Mouse (Mus musculus): ENCODE measurements around the gene 1700069L16Rik.
A peak's percentile ranks its signal among the peaks of the same experiment; 100 is the strongest.

The 1700069L16Rik gene

DNA sequence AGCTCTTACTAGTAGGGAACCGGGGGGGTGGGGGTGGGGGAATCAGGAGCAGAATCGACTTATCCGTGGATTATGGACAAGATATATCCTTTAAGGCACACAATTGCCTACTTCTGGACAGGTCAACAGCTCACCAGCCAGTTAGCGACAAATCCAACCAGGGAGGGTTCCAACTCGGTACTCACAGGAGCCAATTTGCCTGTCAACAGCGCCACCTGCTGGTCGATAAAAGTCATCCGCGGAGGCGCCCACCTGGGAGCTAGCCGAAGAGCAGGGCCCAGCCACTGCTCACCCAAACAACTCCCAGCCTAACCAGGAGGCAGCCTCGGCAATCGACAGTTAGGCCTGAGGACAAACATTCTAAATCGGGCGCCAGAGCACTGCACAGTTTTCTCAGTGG lies at the start of gene 1700069L16Rik:
Gene 1700069L16Rik, minus strand, starts transcription at position 327 of the 400 bp plus-strand sequence.
- DNase-seq (ENCODE audit: low read depth, low spot score), result peak; percentile 80

DNA sequence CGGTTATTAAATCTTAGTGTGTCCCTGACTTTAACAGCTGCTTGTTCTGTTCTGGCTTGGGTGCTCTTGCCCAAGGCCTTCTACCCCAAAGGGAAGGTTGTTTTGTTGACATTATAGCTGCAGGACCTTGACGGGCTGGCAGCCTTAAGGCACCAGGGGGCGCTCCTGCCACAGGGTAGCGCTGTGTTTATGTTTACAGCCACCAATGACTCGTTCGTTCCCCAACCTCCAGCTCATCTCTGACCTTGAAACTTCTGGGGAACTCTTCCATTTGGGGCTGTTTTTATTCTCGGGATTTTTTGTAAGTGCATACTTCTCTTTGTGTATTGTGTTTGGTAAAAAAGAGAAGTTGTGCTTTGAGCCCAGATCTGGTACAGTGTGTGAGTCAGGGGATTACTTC lies 49.1 kb upstream of the 1700069L16Rik start:
- peak; percentile 48 for DNase-seq (ENCODE audit: low read depth, low spot score)

DNA sequence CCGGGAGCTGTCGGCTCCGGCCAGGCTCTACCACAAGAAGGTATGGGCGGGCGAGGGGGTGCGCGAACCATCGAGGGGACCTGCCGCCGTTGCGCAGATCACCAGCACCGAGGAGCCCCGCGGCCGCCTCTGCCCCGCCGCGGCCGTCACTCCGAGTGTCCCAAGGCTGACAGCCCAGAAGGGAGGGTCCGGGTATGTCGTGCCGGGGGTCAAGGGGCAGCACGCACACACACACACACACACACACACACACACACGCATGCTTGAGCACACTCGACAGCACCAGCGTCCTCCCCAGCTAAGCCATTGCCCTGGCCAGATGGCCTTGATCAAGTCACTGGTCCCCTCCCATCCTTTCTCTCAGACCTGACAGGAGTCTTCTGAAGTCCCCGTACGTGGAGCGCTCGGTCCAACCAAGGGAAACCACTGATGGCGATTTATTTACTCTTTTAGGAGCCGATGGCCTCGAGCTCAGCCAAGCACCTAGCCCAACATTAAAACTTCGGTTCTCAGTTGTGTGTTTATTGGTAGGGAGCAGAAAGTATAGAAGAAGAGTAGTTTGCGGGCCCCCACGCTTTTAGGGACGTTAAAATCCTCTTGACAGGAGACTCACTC lies 48.4 kb upstream of the 1700069L16Rik start:
- DNase-seq (ENCODE audit: low read depth, low spot score), result peak; percentile 8

DNA sequence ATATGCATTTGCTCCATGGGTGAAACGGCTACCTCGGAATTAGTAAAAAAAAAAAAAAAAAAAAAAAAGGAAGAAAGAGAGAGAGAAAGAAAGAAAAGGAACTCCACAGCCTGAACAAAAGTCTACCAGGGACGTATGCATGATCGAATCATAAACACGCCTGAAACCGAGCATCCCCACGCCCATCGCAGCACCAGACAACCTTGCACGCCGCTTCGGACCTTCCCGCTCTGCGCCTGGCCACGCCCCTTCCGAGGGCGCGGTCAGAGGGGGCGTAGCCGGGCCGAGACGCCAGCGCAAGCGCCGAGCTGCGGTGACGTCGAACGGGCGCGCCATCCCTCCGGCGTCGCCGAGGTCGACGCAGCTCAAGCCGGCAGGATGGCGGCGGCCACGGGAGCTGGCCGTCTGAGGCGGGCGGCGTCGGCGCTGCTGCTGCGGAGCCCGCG lies 47.9 kb upstream of the 1700069L16Rik start, which contains the start of the genes Sart3 and Iscu:
Gene Sart3, minus strand, starts transcription at position 61 of the 446 bp plus-strand sequence.
Gene Iscu, plus strand, starts transcription at position 299 of the 446 bp plus-strand sequence.
- peak; percentile 92 for DNase-seq (ENCODE audit: low read depth, low spot score)

DNA sequence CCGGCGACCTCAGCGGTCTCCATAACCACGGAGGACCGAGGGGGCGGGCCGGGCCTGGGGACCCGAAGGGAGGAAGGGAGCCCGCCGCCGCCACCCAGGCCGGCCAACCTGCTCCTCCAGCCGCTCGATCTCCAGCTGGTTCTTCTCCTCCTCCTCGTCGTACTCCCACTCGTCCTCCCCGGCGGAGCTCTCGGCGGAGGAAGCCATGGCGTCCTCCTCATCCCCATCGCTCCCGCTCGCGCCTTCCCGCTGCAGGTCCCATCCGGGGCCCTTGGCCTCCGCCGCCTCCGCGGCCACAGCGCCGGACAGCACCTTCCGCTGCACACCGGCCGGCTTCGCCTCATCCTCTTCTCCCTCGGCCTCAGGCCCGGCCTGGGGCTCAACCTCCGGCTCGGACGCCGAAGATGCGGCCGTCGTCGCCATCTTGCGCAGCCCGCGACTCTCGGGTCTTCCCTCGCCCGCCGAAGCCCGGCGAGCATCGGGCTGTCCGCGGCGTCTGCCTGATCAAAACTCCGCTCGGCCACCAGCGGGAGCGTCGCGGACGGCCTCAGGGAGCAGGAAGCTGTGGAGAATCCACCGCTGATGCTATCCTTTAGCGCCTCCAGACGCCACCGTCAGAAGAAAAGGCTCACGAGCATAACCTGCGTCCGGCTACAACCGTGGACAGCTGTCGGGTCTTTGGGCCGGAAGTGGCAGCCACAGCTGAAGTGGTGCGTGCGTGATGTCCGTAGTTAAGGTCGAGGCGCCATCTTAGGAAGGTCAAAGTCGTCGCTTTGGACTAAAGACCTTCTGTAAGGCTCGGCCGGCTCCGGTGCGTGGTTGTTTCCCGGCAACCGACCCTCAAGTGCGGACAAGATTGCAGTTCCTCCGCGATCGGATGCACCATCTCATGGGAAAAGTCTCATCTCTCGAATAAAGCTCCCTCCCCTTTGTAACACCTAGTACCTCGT lies 46.9 kb upstream of the 1700069L16Rik start:
- peak; percentile 86 for DNase-seq (ENCODE audit: low read depth, low spot score)

DNA sequence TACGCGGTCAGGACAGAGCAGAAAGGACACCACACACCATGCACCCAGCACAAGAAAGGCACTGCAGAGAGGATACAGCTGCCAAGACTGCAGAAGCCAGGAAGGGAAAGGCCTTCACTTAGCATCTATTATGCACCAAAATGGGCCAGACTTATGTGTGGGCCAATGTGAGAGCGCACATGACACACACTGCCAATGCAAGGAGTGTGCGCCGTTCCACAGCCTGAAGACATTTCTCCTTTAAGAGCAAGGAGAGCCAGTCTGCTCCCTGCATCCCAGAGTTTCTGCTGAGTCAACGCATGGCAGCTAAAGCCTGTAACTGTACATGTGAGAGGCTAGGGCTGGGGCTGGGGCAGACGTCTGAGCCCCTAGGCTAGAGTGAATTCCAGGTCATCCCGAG lies 44.2 kb upstream of the 1700069L16Rik start:
- no peak for DNase-seq (ENCODE audit: low read depth, low spot score)

DNA sequence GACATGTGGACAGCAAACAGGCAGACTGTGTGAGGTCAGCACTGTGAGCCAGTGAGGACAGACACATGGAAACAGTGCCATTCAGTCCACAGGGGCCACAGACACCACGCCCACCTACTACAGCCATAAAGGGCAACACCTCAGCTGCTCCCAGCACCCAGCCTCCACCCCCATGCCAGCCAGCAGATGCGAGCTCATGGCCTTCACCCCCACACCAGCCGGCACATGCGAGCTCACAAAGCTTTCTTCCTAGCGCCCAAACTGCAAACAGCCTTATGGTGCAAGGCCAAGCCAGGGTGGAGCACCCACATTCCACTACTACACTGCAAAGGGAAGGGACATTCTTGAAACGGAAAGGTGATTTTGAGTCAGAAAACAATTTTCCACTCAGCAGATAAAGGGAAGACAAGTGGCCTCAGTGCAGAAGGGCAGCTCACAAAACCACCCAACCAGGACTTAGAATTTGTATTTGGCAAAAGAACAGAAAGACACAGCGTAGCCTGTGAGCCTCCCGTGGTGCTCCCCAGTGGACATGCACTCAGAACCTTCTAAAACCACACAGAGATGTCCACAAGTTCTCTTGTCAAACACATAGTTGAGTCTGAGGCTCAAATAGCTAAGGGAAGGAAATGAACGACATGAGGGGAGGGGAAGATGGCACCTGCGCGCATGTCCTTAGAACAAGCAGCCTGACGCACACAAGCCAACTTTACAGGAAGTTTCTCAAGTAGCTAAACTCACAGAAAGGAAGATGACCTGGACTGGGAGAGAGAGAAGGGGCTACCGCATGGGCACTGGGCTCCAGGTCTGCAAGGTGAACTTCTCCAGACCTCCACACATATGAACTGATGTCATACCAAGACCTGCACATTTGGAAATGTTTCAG lies 41.3 kb upstream of the 1700069L16Rik start:
- no peak for DNase-seq (ENCODE audit: low read depth, low spot score)

DNA sequence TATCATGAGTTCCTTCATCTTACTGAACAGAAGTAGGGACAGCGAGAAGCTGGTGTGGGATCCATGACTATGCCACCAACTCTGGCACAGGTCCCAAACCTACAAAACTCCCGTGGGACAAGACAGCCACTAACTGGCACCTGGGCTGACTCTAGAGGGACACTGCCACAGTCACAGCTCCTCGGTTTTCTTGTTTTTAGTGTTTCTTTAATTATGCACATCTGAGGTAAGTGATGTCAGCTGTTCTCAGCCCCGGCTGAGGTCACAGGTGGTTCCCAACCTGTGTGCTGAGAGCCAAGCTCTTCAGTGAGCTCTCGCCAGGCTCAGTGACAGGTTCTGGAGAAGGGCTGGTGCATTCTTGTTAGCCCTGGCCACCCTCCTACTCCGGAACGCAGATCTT lies 39.9 kb upstream of the 1700069L16Rik start:
- DNase-seq (ENCODE audit: low read depth, low spot score), result no peak

DNA sequence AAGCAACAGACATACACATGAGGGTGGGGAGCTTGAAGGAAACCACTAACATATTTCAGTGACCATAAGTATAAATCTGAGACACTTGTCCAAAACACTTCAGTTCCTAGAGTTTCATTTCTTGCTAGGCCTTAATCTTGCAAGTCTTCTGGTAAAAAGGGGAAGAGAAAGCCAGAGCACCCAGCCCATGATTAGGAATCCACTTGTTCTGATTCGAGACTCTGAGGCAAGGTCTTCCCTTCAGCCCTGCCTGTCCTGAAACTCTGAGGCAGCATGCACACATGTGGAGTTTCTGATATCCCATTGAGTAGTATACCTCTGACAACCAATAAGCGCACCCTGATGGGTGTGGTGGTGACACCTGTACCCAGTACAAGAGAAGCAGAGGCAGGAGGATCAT lies 37.0 kb upstream of the 1700069L16Rik start:
- no peak for DNase-seq (ENCODE audit: low read depth, low spot score)

DNA sequence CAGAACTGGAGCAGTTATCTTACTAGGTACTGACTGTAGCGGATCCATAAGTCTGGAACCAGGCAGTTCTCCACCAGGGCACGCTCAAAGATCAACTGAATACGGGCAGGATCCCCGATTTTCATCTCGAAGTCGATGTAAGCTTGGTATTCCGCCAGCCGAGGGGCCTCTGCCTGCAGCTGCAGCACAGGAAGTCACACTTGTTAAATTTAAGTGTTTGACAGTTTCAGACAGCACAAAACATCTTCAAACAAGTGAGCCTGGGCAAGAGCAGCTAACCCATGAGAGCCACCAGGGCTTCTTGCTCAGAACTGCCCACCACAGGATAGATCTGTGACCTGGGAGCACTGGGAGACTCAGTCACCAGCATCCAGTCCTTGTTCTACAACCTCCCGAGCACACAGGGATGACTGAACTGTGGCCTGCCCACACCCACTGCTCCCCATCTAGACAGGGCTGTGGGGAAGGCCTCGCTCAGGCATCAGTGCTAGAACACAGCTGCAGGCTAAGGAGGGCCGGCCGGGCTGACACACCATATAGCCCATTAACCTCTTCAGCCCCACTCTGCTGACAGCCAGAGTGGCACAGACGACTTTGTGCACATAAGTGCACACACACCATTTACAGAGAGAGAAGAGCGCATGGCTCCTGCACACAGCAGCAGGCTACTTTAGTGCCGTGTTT lies 30.9 kb upstream of the 1700069L16Rik start:
- DNase-seq (ENCODE audit: low read depth, low spot score), result no peak

DNA sequence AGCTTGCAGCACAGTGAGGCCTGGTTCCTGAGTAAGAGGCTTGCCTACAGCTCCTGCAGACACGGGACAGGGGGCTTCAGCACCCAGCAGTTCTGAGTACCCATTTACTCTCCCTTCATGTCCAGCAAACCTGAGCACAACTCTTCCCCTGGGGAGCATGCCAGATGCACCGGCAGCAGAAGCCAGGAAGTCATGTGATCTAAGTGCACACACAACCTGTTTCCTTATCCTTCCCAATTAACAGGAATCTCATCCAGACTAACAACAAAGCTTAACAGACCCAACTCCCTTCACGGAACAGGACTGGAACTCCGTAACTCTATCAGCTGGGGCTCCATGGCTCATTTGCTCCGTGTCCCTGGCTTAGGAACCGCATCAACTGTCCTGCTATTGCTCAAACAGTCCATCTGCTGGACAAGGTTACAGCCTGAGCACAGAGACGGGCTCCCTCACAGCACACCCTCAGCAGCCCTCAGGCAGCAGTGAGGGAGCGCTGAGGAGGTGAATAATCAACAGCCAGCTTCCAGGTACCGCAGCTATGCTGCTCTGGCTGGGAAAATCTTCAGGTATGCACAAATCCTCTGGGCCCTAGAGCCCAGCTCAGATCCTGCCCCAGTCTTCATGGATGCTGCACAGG lies 27.1 kb upstream of the 1700069L16Rik start:
- DNase-seq (ENCODE audit: low read depth, low spot score), result no peak

DNA sequence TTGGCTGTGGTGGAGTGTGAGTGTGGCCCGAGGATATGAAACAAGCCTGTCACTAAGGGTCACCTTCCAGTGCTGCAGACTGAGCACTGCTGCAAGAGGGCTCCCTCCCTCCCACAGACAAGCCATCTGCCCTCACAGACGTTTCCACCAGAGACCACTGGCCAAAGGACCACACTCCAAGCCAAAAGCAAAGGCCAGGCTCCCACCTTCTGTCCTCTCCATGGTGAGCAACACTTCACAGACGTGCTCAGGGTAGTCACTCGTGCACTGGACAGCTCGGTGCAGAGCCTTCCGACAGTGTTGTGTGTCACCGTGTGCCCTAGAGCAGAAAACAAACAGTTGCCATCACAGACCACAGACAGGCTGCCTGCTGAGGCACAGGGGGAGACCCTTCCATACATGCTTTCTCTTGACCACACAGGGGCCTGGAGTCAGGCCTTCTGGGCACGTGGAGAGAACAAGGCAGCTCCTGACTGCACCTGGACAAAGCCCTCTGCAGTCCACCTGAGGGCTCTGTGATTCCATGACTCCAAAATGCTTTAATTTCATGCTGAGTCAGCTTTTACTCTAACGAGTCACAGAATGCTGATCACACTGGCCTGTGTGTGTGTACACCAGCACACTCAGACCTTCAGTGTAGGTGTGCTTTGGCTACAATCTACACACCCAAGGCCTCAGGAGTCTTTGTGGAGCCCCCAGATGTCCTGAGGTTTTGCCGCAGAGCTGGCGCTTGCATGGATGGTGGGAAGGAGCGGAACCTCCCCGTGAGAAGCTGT lies 24.2 kb upstream of the 1700069L16Rik start:
- DNase-seq (ENCODE audit: low read depth, low spot score), result no peak

DNA sequence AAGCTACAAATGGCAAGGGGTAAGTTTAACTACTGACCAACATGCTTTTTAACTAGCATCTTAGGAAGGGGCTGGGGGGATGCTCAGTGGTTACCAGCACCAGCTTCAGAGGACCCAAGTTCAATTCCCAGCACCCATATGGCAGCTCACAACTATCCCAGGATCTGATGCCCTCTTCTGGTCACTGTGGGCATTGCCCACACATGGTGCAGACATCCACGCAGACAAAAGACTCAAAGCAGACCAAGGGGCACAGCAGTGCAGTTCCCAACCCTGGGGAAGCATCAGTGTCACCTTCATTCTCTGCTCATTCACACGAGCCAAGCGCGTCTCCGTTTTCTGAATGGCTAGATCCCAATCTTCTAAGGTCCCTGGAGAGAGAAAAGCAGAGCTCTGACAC lies 23.1 kb upstream of the 1700069L16Rik start:
- no peak for DNase-seq (ENCODE audit: low read depth, low spot score)

DNA sequence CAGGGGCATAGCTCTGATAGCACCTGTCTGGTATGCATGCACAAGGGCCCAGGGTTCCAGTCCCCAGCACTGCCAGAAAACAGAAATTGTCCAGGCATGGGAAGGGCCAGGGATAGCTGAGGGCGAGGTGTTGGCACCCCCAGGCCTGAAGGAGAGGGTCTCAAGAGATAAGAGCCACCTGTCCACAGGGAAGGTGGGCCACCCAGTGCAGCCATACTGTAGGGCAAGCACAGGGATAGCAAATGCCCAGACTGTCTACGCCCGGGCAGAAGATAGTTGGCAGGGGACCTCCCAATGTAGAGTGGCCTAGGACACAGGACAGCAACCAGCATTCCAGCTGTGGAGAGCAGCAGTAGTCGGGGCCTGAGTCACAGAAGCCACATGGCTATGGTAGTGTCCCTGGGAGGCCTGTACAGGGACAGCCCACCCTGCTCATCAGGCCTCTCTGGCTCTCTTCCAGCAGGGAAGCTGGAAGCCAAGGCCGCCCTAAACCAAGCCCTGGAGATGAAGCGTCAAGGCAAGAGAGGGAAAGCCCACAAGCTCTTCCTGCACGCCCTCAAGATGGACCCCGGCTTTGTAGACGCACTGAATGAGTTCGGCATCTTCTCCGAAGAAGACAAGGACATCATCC lies 13.2 kb upstream of the 1700069L16Rik start:
- DNase-seq (ENCODE audit: low read depth, low spot score), result no peak

DNA sequence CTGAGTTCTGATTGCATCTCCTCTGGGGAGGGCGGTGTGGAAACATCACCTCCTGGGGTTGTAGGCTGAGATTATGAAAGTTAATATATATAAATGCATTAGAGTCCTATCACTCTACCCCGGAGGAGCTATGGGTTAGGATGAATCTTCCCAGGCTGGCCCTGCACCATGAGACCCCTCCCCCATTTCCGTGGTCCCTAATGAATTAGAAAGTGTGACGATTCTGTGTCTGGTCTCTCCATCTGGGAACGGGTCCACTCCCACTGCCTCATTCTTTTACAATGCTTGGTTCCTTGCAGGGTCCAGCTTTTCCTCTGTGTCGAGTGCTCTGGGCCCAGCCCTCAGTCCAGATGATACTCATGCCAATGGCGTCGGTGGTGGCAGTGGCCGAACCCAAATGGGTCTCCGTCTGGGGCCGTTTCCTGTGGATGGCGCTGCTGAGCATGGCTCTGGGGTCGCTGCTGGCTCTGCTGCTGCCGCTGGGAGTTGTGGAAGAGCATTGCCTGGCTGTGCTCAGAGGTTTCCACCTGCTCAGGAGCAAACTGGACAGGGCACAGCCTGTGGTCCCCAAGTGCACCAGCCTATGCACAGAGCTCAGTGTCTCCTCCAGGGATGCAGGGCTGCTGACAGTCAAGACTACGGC lies 12.1 kb upstream of the 1700069L16Rik start:
- DNase-seq (ENCODE audit: low read depth, low spot score), result no peak

DNA sequence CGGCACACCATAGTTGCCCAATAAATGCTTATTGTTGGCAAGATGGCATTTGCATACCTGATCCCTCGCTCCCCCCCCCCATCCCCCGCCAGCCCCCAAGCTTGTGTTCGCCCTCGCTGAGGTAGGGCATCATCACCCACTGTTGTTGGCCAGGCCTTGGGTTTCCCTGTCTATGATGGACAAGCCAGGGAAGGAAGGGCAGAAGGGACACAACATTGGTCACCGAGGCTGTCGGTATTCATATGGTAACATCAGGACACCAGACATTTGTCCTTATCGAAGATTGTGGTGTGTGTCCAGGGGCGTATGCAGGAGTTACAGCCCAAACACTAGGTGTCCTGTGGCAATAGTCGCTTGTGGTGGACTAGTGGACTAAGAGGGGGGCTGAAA lies 11.5 kb upstream of the 1700069L16Rik start:
- no peak for DNase-seq (ENCODE audit: low read depth, low spot score)

DNA sequence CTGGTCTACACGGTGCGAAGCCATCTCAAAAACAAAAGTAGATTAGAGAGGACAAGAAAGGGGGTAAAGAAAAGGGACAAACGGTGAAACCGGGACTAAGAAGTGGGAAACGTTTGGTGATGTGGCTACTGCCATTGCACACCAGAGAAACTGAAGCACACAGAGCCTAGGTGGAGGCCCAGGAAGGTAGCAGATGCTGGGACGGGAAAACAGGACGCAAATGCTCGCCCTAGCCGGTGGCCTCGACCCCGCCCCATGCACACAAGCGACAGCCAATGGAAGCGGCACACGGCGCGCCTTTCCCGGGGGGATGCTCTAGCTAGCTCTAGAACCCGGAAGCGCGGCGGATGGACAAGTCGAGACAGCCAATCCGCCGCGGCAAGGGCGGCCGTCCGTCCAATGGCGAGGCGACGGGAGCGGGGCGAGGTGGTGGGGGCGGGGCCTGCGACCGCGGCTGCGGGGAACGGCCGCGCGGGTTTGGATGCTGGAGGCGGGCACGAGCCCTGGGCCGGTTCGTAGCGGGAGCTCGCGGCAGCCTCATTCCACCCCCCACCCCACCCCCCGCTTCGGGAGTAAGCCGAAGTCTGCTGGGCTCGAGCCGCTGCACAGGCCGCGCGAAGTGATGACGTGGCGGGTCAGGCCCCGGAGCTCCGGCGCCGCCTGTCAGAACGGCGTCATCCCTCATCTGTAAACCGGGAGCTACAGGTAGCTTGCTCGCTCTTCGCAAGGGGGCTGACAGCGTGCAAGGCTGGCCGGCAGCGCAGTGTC lies 11.0 kb upstream of the 1700069L16Rik start, which contains the start of gene Ficd:
Gene Ficd, plus strand, starts transcription at position 459 of the 768 bp plus-strand sequence.
- peak; percentile 93 for DNase-seq (ENCODE audit: low read depth, low spot score)

DNA sequence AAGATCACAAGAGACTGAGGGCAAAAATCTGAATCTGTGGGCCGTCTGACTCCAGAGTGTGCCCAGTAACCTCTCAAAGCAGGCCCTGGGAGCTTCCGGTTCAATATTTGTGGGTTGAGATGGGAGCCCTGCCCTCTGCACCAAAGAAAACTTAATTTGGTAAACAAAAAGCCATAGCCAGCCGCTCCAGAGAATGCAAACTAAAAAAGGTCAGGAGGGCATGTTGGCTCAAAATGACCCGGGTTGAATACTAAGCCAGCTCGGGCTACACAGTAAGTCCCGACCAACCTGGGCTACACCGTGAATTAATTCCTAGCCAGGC lies 10.4 kb upstream of the 1700069L16Rik start:
- no peak for DNase-seq (ENCODE audit: low read depth, low spot score)
